Mouse (Mus musculus): ENCODE measurements around the gene Smpd3. TPM values are rescaled to one million over a fixed set of nuclear protein-coding genes. Genes with fewer than 3 reads are reported as not detected.
A peak's percentile ranks its signal among the peaks of the same experiment; 100 is the strongest.

Gene Smpd3
- polyA plus RNA-seq, 1 experiment from 2014 or later, result 64.8 TPM

- H3K27me3 ChIP-seq (replicated peaks; ENCODE audit: control insufficient read depth, insufficient read depth, low read length), result no peaks in the 10 kb centered on the region
- no peaks in the 10 kb centered on the region for H3K9me3 ChIP-seq (ENCODE audit: control insufficient read depth, low read length)
- no peak for ATAC-seq
- H3K4me1 ChIP-seq (replicated peaks; ENCODE audit: control insufficient read depth, insufficient read depth, low read length), result peaks cover 31% of the 10 kb centered on the region
- no peak overlapping the region for H3K4me2 ChIP-seq (ENCODE audit: low read length)
- H3K36me3 ChIP-seq (ENCODE audit: control insufficient read depth, insufficient read depth), result peaks cover 10% of the 10 kb centered on the region
- 90% methylated on average over 17 of the region's 17 CpGs for WGBS
- H3K4me3 ChIP-seq (replicated peaks; ENCODE audit: low read length), result no peak overlapping the region
- H3K9ac ChIP-seq (replicated peaks; ENCODE audit: low read depth, low read length), result no peak overlapping the region
- no peak overlapping the region for H3K27ac ChIP-seq (ENCODE audit: low read length)
Measured at GRCm38 (mm10) chr8:106265398-106265797, 72.4 kb downstream of the Smpd3 start.

GRCm38 (mm10) chr8:106263928-106264327, 73.9 kb downstream of the Smpd3 start:
- Histone ChIP-seq H3K9me3 (ENCODE audit: control insufficient read depth, low read length) (no peaks in the 10 kb centered on the region), H3K9ac (replicated peaks; ENCODE audit: low read depth, low read length) (no peak overlapping the region), H3K36me3 (ENCODE audit: control insufficient read depth, insufficient read depth) (peaks cover 16% of the 10 kb centered on the region), H3K4me3 (replicated peaks; ENCODE audit: low read length) (no peak overlapping the region), H3K27ac (ENCODE audit: low read length) (no peak overlapping the region), H3K27me3 (replicated peaks; ENCODE audit: control insufficient read depth, insufficient read depth, low read length) (no peaks in the 10 kb centered on the region), H3K4me1 (replicated peaks; ENCODE audit: control insufficient read depth, insufficient read depth, low read length) (peaks cover 18% of the 10 kb centered on the region), H3K4me2 (ENCODE audit: low read length) (no peak overlapping the region)
- 50% methylated on average over 4 of the region's 4 CpGs for WGBS
- peak; percentile 49 for ATAC-seq

- H3K27me3 ChIP-seq (replicated peaks; ENCODE audit: control insufficient read depth, insufficient read depth, low read length), result no peaks in the 10 kb centered on the region
- ATAC-seq, result no peak
- H3K4me3 ChIP-seq (replicated peaks; ENCODE audit: low read length), result no peak overlapping the region
- no peaks in the 10 kb centered on the region for H3K9me3 ChIP-seq (ENCODE audit: control insufficient read depth, low read length)
- no peak overlapping the region for H3K9ac ChIP-seq (replicated peaks; ENCODE audit: low read depth, low read length)
- H3K4me1 ChIP-seq (replicated peaks; ENCODE audit: control insufficient read depth, insufficient read depth, low read length), result 0 out of 2 replicates have a peak, but pooled peaks cover 12% of the 10 kb centered on the region
- H3K4me2 ChIP-seq (ENCODE audit: low read length), result no peak overlapping the region
- WGBS, result 68% methylated on average over 5 of the region's 5 CpGs
- peaks cover 19% of the 10 kb centered on the region for H3K36me3 ChIP-seq (ENCODE audit: control insufficient read depth, insufficient read depth)
- no peak overlapping the region for H3K27ac ChIP-seq (ENCODE audit: low read length)
Measured at GRCm38 (mm10) chr8:106262343-106262742, 75.4 kb downstream of the Smpd3 start.

GRCm38 (mm10) chr8:106260894-106261293, 76.9 kb downstream of the Smpd3 start:
- 0 out of 2 replicates have a peak, but pooled peaks cover 12% of the 10 kb centered on the region for H3K4me1 ChIP-seq (replicated peaks; ENCODE audit: control insufficient read depth, insufficient read depth, low read length)
- no peak for ATAC-seq
- H3K9me3 ChIP-seq (ENCODE audit: control insufficient read depth, low read length), result no peaks in the 10 kb centered on the region
- no peak overlapping the region for H3K27ac ChIP-seq (ENCODE audit: low read length)
- peaks cover 19% of the 10 kb centered on the region for H3K36me3 ChIP-seq (ENCODE audit: control insufficient read depth, insufficient read depth)
- H3K4me3 ChIP-seq (replicated peaks; ENCODE audit: low read length), result no peak overlapping the region
- H3K9ac ChIP-seq (replicated peaks; ENCODE audit: low read depth, low read length), result no peak overlapping the region
- 94% methylated on average over 4 of the region's 4 CpGs for WGBS
- H3K27me3 ChIP-seq (replicated peaks; ENCODE audit: control insufficient read depth, insufficient read depth, low read length), result no peaks in the 10 kb centered on the region
- H3K4me2 ChIP-seq (ENCODE audit: low read length), result no peak overlapping the region

DNA sequence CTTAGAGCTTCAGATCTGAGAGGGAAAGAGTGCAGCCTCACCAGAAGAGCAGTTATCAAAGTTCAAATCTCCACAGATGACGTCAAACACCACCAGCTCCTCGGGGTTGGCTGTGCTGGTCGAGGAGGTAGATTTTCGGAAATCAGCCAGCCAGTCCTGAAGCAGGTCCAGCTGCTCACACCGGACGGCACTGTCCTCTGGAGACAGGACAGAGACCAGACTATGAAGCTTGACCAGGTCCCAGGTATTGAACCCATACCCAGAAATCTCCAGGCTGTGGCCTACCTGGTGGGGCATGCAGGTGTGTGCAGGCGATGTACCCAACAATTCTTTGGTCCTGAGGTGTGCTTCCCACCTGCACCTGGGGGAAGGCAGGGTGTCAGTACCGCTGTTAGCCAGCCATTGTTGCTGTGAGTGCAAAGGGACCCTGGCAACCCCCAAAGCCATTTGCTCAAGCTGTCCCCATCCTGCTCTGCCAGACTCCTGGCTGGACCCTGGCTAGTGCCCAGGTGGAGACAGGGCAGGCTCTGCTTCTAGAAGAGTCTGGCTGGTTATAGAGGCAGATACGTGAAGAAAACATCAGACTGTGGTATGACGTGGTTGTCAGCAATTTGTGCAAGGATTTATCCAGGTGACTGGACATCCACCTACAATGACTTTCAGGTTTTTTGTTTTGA, 78.1 kb downstream of the Smpd3 start:
- 94% methylated on average over 10 of the region's 10 CpGs for WGBS
- no peak overlapping the region for H3K4me3 ChIP-seq (replicated peaks; ENCODE audit: low read length)
- no peak overlapping the region for H3K4me2 ChIP-seq (ENCODE audit: low read length)
- H3K9ac ChIP-seq (replicated peaks; ENCODE audit: low read depth, low read length), result no peak overlapping the region
- H3K27me3 ChIP-seq (replicated peaks; ENCODE audit: control insufficient read depth, insufficient read depth, low read length), result no peaks in the 10 kb centered on the region
- no peak overlapping the region for H3K27ac ChIP-seq (ENCODE audit: low read length)
- no peaks in the 10 kb centered on the region for H3K9me3 ChIP-seq (ENCODE audit: control insufficient read depth, low read length)
- ATAC-seq, result no peak
- peaks cover 9% of the 10 kb centered on the region for H3K36me3 ChIP-seq (ENCODE audit: control insufficient read depth, insufficient read depth)
- 0 out of 2 replicates have a peak, but pooled peaks cover 12% of the 10 kb centered on the region for H3K4me1 ChIP-seq (replicated peaks; ENCODE audit: control insufficient read depth, insufficient read depth, low read length)

DNA sequence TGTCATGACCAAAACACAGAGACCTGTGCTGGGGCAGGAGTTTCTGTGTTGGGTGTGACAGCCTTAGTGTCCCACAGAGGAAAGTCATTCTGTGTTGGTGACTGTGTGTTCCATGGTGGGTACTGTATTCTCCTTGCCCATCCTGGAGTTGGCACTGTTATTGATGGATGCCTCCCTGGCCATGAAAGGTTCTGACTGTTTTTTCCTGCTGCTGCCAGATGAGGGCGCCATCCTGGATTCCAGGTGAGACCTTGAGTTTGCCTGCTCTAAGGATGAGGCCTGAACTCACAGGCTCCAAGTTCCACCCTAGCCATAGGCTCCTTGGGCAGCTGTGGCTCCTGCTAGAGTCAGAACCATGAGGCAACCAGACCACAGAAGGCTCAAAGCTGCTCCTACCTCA, 79.6 kb downstream of the Smpd3 start:
- no peak overlapping the region for H3K9ac ChIP-seq (replicated peaks; ENCODE audit: low read depth, low read length)
- H3K4me1 ChIP-seq (replicated peaks; ENCODE audit: control insufficient read depth, insufficient read depth, low read length), result 0 out of 2 replicates have a peak, but pooled peaks cover 5% of the 10 kb centered on the region
- H3K4me2 ChIP-seq (ENCODE audit: low read length), result no peak overlapping the region
- H3K4me3 ChIP-seq (replicated peaks; ENCODE audit: low read length), result no peak overlapping the region
- H3K9me3 ChIP-seq (ENCODE audit: control insufficient read depth, low read length), result no peaks in the 10 kb centered on the region
- ATAC-seq, result no peak
- peaks cover 9% of the 10 kb centered on the region for H3K36me3 ChIP-seq (ENCODE audit: control insufficient read depth, insufficient read depth)
- no peak overlapping the region for H3K27ac ChIP-seq (ENCODE audit: low read length)
- H3K27me3 ChIP-seq (replicated peaks; ENCODE audit: control insufficient read depth, insufficient read depth, low read length), result no peaks in the 10 kb centered on the region
- WGBS, result 26% methylated on average over 1 of the region's 1 CpGs

DNA sequence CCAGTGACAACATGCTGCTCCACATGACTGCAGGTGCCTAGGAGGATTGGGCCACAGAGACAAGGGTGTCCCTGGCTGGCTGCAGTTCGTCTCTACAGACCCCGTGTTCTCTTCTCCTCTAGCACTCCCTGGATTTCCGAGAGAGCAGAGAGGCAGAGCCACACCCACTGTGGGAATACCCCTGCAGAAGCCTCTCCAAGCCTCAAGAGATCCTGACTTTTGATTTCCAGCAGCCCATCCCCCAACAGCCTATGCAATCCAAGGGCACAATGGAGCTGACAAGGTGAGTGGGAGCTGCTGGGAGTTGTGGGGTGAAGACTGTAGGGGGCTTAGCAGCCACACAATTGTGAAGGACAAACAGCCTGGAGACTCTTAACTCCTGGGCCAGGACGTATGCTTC, 87.6 kb downstream of the Smpd3 start:
- WGBS, result 61% methylated on average over 4 of the region's 4 CpGs
- no peak; the same call in 1 of the 2 replicates for ATAC-seq
- Histone ChIP-seq H3K4me3 (replicated peaks; ENCODE audit: low read length) (no peak overlapping the region), H3K4me1 (replicated peaks; ENCODE audit: control insufficient read depth, insufficient read depth, low read length) (no peaks in the 10 kb centered on the region), H3K9me3 (ENCODE audit: control insufficient read depth, low read length) (no peaks in the 10 kb centered on the region), H3K36me3 (ENCODE audit: control insufficient read depth, insufficient read depth) (peaks cover 9% of the 10 kb centered on the region; the same call in 1 of the 2 replicates), H3K9ac (replicated peaks; ENCODE audit: low read depth, low read length) (no peak overlapping the region), H3K4me2 (ENCODE audit: low read length) (no peak overlapping the region), H3K27ac (ENCODE audit: low read length) (no peak overlapping the region), H3K27me3 (replicated peaks; ENCODE audit: control insufficient read depth, insufficient read depth, low read length) (no peaks in the 10 kb centered on the region)

DNA sequence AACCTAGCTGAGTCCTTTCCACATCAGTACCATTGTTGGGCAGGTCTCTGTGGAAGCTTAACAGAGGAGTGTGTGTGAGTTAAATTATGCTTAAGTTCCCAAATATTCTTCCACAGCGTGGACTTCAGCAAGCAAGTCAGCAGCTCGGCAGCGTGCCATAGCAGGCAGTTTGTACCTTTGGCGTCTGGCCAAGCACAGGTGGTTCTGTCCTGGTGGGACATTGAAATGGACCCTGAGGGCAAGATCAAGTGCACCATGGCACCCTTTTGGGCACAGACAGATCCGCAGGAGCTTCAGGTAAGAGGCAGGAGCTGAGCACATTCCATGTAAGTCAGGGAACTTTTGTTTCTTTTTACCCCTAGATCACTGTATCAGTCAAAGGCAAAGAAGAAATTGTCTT, 100.7 kb downstream of the Smpd3 start:
- no peaks in the 10 kb centered on the region for H3K4me1 ChIP-seq (replicated peaks; ENCODE audit: control insufficient read depth, insufficient read depth, low read length)
- no peak overlapping the region for H3K4me2 ChIP-seq (ENCODE audit: low read length)
- WGBS, result 78% methylated on average over 5 of the region's 5 CpGs
- no peak overlapping the region for H3K4me3 ChIP-seq (replicated peaks; ENCODE audit: low read length)
- H3K27me3 ChIP-seq (replicated peaks; ENCODE audit: control insufficient read depth, insufficient read depth, low read length), result no peaks in the 10 kb centered on the region
- no peak for ATAC-seq
- no peak overlapping the region for H3K27ac ChIP-seq (ENCODE audit: low read length)
- no peak overlapping the region for H3K9ac ChIP-seq (replicated peaks; ENCODE audit: low read depth, low read length)
- peaks cover 11% of the 10 kb centered on the region for H3K36me3 ChIP-seq (ENCODE audit: control insufficient read depth, insufficient read depth)
- no peaks in the 10 kb centered on the region for H3K9me3 ChIP-seq (ENCODE audit: control insufficient read depth, low read length)

DNA sequence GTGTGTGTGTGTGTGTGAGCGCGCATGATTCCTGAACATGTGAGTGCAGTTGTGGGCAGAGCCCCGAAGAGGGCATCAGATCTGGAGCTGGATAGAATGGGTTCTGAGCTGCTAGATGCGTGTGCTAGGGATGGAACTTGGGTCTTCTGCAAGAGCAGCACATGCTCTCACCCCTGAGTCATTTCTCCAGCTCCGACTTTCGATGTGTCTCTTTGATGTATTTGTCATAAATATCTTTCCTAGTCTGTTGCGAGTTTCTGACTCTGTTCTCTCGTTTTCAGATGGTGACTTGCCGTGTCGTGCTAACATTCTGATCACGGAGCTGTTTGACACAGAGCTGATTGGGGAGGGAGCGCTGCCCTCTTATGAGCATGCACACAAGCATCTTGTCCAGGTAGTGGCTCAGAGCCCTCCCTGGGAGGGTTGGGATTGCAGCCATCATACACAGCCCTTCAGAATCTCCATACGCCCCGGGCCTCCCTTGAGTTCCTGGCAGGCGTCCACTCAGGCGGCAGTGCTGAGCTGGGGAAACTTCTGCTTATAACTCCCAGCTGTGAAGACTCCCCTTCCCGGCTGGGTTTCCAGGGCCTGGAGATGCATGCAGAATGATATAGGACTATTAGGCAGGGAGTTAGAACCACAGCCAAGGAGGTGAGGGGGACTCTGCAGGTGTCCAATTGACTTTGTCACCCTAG, 103.1 kb downstream of the Smpd3 start:
- no peaks in the 10 kb centered on the region for H3K9me3 ChIP-seq (ENCODE audit: control insufficient read depth, low read length)
- H3K4me1 ChIP-seq (replicated peaks; ENCODE audit: control insufficient read depth, insufficient read depth, low read length), result no peaks in the 10 kb centered on the region
- no peak overlapping the region for H3K9ac ChIP-seq (replicated peaks; ENCODE audit: low read depth, low read length)
- no peak overlapping the region for H3K27ac ChIP-seq (ENCODE audit: low read length)
- no peak overlapping the region for H3K4me3 ChIP-seq (replicated peaks; ENCODE audit: low read length)
- H3K36me3 ChIP-seq (ENCODE audit: control insufficient read depth, insufficient read depth), result peaks cover 11% of the 10 kb centered on the region
- no peak overlapping the region for H3K4me2 ChIP-seq (ENCODE audit: low read length)
- no peaks in the 10 kb centered on the region for H3K27me3 ChIP-seq (replicated peaks; ENCODE audit: control insufficient read depth, insufficient read depth, low read length)
- 92% methylated on average over 17 of the region's 17 CpGs for WGBS
- ATAC-seq, result no peak

Measured in forebrain, embryonic 16.5 days (tissue).